In genomic region chr17:13240807-13241727, GRCm38 (mm10) we compare ENCODE assay signal across 22 mouse cellular contexts. TPM values are rescaled to one million over a fixed set of nuclear protein-coding genes. Genes with fewer than 3 reads are reported as not detected.
A peak's percentile ranks its signal among the peaks of the same experiment; 100 is the strongest.
DNase-seq lines count a peak whose midpoint lies in the region; ATAC-seq and TF ChIP-seq lines count a peak whose summit lies in the region.
"Not testable (repeated sequence)": the region's sequence is repeated elsewhere in the genome, so short reads cannot be mapped to it uniquely, and the experiment has no call there.
"Had no signal": no experiment of that assay in that cellular context is flagged by ENCODE, and none has a peak within 500 bp of the region (broad histone marks: within the 10 kb centered on the region; RNA-seq: fewer than 3 reads in every experiment).

No protein-coding gene starts in this region.

- not testable (repeated sequence) for H3K27ac ChIP-seq in embryonic facial prominence, embryonic 12.5 days; heart, embryonic 13.5 days (replicated peaks); hindbrain, embryonic 14.5 days; kidney, embryonic 15.5 days; liver, postnatal 0 days (ENCODE audit: low read depth); midbrain, embryonic 13.5 days

- H3K27me3 ChIP-seq in embryonic facial prominence, embryonic 12.5 days; heart, embryonic 13.5 days (replicated peaks); hindbrain, embryonic 14.5 days (ENCODE audit: control insufficient read depth, insufficient read depth, low read length); kidney, embryonic 15.5 days; liver, postnatal 0 days (ENCODE audit: insufficient read depth, low read length); midbrain, embryonic 13.5 days: not testable (repeated sequence)

- not testable (repeated sequence) for TF ChIP-seq EP300 in liver, postnatal 0 days (IDR thresholded peaks at IDR 0.05; ENCODE audit: low read depth)

- peak; percentile 14 for ATAC-seq in CD4-positive, CD25-positive, alpha-beta regulatory T cell, adult 4 months
- ATAC-seq in embryonic facial prominence, embryonic 12.5 days (ENCODE audit: insufficient number of reproducible peaks, insufficient read depth, low FRiP score, low TSS enrichment) = 0 out of 2 replicates have a peak, but pooled peaks have one; percentile 33
- ATAC-seq in heart, embryonic 13.5 days (ENCODE audit: extremely low read depth, insufficient number of reproducible peaks, low FRiP score, low TSS enrichment) = 0 out of 2 replicates have a peak, but pooled peaks have one; percentile 23
- ATAC-seq in hindbrain, embryonic 14.5 days (ENCODE audit: low FRiP score) = peak; percentile 35
- ATAC-seq in kidney, embryonic 15.5 days (replicated peaks; ENCODE audit: low FRiP score) = peak; percentile 50
- ATAC-seq in liver, postnatal 0 days = not testable (repeated sequence)
- ATAC-seq in midbrain, embryonic 13.5 days = peak; percentile 51; the same call in 1 of the 2 replicates
- ATAC-seq in neutrophil, adult 5-6 weeks (ENCODE audit: extremely low read depth, insufficient number of reproducible peaks, low FRiP score, poor library complexity, severe bottlenecking) = peak; percentile 33; the same call in 1 of the 2 replicates

- peaks cover 40% of the 10 kb centered on the region for H3K9me3 ChIP-seq in embryonic facial prominence, embryonic 12.5 days
- H3K9me3 ChIP-seq in heart, embryonic 13.5 days = peaks cover 44% of the 10 kb centered on the region
- H3K9me3 ChIP-seq in hindbrain, embryonic 14.5 days (ENCODE audit: control insufficient read depth, low read length) = peaks cover 35% of the 10 kb centered on the region
- H3K9me3 ChIP-seq in kidney, embryonic 15.5 days (replicated peaks) = peaks cover 29% of the 10 kb centered on the region
- H3K9me3 ChIP-seq in liver, postnatal 0 days (ENCODE audit: low read length) = peaks cover 13% of the 10 kb centered on the region
- H3K9me3 ChIP-seq in midbrain, embryonic 13.5 days = peaks cover 42% of the 10 kb centered on the region

- TF ChIP-seq CTCF in liver, postnatal 0 days (IDR thresholded peaks at IDR 0.05; ENCODE audit: low read depth) = not testable (repeated sequence)

- WGBS in embryonic facial prominence, embryonic 12.5 days = 87% methylated on average over 7 of the region's 13 CpGs
- WGBS in heart, embryonic 13.5 days = 73% methylated on average over 7 of the region's 13 CpGs
- 89% methylated on average over 7 of the region's 13 CpGs for WGBS in hindbrain, embryonic 14.5 days
- WGBS in kidney, embryonic 15.5 days = 82% methylated on average over 7 of the region's 13 CpGs
- WGBS in liver, postnatal 0 days (ENCODE audit: insufficient replicate concordance) = 75% methylated on average over 7 of the region's 13 CpGs
- 90% methylated on average over 7 of the region's 13 CpGs for WGBS in midbrain, embryonic 13.5 days

- not testable (repeated sequence) for H3K36me3 ChIP-seq in embryonic facial prominence, embryonic 12.5 days; heart, embryonic 13.5 days; hindbrain, embryonic 14.5 days (replicated peaks; ENCODE audit: control insufficient read depth, insufficient read depth); kidney, embryonic 15.5 days; liver, postnatal 0 days (replicated peaks; ENCODE audit: insufficient read depth, low read length); midbrain, embryonic 13.5 days

- not testable (repeated sequence) for H3K4me1 ChIP-seq in embryonic facial prominence, embryonic 12.5 days; heart, embryonic 13.5 days; hindbrain, embryonic 14.5 days (replicated peaks; ENCODE audit: control insufficient read depth, insufficient read depth, low read length); kidney, embryonic 15.5 days; liver, postnatal 0 days (ENCODE audit: insufficient read depth); midbrain, embryonic 13.5 days (replicated peaks)

- DNase-seq in hindbrain, embryonic 14.5 days (ENCODE audit: low spot score) = not testable (repeated sequence)
- DNase-seq in liver, postnatal 0 days = peak; percentile 11

- H3K4me2 ChIP-seq in embryonic facial prominence, embryonic 12.5 days (replicated peaks); heart, embryonic 13.5 days; hindbrain, embryonic 14.5 days (replicated peaks); kidney, embryonic 15.5 days; liver, postnatal 0 days (ENCODE audit: low read depth, low read length); midbrain, embryonic 13.5 days (replicated peaks): not testable (repeated sequence)

- H3K4me3 ChIP-seq in embryonic facial prominence, embryonic 12.5 days; heart, embryonic 13.5 days; hindbrain, embryonic 14.5 days (replicated peaks; ENCODE audit: low read length); kidney, embryonic 15.5 days (replicated peaks); liver, postnatal 0 days (ENCODE audit: low read depth, low read length); midbrain, embryonic 13.5 days (replicated peaks): not testable (repeated sequence)

- H3K9ac ChIP-seq in embryonic facial prominence, embryonic 12.5 days; heart, embryonic 13.5 days; hindbrain, embryonic 14.5 days; kidney, embryonic 15.5 days; liver, postnatal 0 days (replicated peaks); midbrain, embryonic 13.5 days (replicated peaks): not testable (repeated sequence)

RNA-seq across cellular contexts. Expression of gene Smok2b, which starts 11.0 kb away (rescaled TPM):
- not detected for polyA plus RNA-seq in CD4-positive, CD25-positive, alpha-beta regulatory T cell, adult 4 months (2017; shearing (Covaris generic))
- polyA plus RNA-seq in embryonic facial prominence, embryonic 12.5 days (2016; fragmentation: Nextera tagmentation; extraction: Ambion mirVana) = not detected in 2 replicates
- not detected in 2 replicates for polyA plus RNA-seq in heart, embryonic 13.5 days (2015; fragmentation: Nextera tagmentation; extraction: Ambion mirVana)
- polyA plus RNA-seq in hindbrain, embryonic 14.5 days (2014; fragmentation: Nextera tagmentation; extraction: Ambion mirVana) = not detected in 2 replicates
- polyA plus RNA-seq in kidney, embryonic 15.5 days (2015; fragmentation: Nextera tagmentation; extraction: Ambion mirVana) = not detected in 2 replicates
- polyA plus RNA-seq in liver, postnatal 0 days (2015; fragmentation: Nextera tagmentation; extraction: Ambion mirVana) = not detected in 2 replicates
- polyA plus RNA-seq in midbrain, embryonic 13.5 days (2015; fragmentation: Nextera tagmentation; extraction: Ambion mirVana) = not detected in 2 replicates
- not detected in 2 replicates for total RNA-seq in neutrophil, adult 5-6 weeks (2017)
- total RNA-seq: adrenal gland, adult 18-20 months; adrenal gland, postnatal 4 days; gastrocnemius, postnatal 14 days; heart, adult 2 months; heart, postnatal 14 days; layer of hippocampus, postnatal 10 days; left cerebral cortex, adult 8-10 months had no signal
- polyA plus RNA-seq: cerebellum, adult 2 months; forebrain, embryonic 15.5 days; heart, adult 2 months; large intestine, adult 2 months; limb, embryonic 10.5 days; liver, embryonic 15.5 days; myocyte; spleen, adult 2 months had no signal

RNA-seq across cellular contexts. Expression of gene Smok2a, which starts 20.1 kb away (rescaled TPM):
- not detected for polyA plus RNA-seq in CD4-positive, CD25-positive, alpha-beta regulatory T cell, adult 4 months (2017; shearing (Covaris generic))
- not detected in 2 replicates for polyA plus RNA-seq in embryonic facial prominence, embryonic 12.5 days (2016; fragmentation: Nextera tagmentation; extraction: Ambion mirVana)
- polyA plus RNA-seq in heart, embryonic 13.5 days (2015; fragmentation: Nextera tagmentation; extraction: Ambion mirVana) = not detected in 2 replicates
- not detected in 2 replicates for polyA plus RNA-seq in hindbrain, embryonic 14.5 days (2014; fragmentation: Nextera tagmentation; extraction: Ambion mirVana)
- polyA plus RNA-seq in kidney, embryonic 15.5 days (2015; fragmentation: Nextera tagmentation; extraction: Ambion mirVana) = not detected in 2 replicates
- polyA plus RNA-seq in liver, postnatal 0 days (2015; fragmentation: Nextera tagmentation; extraction: Ambion mirVana) = not detected in 2 replicates
- polyA plus RNA-seq in midbrain, embryonic 13.5 days (2015; fragmentation: Nextera tagmentation; extraction: Ambion mirVana) = not detected in 2 replicates
- not detected in 2 replicates for total RNA-seq in neutrophil, adult 5-6 weeks (2017)
- total RNA-seq: adrenal gland, adult 18-20 months; adrenal gland, postnatal 4 days; gastrocnemius, postnatal 14 days; heart, adult 2 months; heart, postnatal 14 days; layer of hippocampus, postnatal 10 days; left cerebral cortex, adult 8-10 months had no signal
- polyA plus RNA-seq: cerebellum, adult 2 months; forebrain, embryonic 15.5 days; heart, adult 2 months; large intestine, adult 2 months; limb, embryonic 10.5 days; liver, embryonic 15.5 days; myocyte; spleen, adult 2 months had no signal
